ENCODE assay signal across 18 mouse cellular contexts in the genomic region with DNA sequence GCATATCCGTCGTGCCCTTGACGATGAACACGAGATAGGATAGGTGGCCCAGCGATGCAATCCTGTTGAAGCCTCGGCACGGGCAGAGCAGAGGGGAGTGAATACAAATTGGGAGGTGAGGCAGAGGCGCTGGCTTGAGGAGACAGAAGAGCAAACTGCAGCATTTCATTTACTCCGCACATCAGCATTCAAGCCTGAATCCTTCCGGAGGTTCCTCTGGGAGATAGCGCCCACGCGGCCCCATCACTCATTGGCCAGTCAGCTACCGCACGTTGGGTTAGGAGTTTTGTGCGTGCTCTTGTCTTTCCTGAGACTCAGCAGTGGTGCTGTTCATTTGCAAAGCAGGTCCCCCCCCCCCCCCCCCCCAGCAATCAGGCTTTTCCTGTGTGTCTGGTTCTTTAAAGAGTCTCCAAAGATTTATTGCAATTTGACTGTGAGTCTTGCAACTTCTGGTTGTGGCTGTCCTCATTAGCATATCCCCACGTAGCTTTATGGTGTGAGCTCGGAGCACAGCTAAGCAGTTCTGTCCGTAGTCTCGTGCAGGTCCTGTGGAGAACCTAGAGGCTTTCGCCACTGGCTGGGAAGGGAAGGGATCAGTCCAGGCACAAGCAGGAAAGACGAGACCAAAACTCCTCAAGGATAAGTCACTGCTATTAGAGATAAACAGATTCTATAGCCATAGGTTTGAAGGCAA.
DNase-seq lines count a peak whose midpoint lies in the region; ATAC-seq lines count a peak whose summit lies in the region.
"Had no signal": no experiment of that assay in that cellular context is flagged by ENCODE, and none has a peak within 500 bp of the region (broad histone marks: within the 10 kb centered on the region; RNA-seq: fewer than 3 reads in every experiment).

No protein-coding gene starts in this region.

- no peaks in the 10 kb centered on the region for H3K36me3 ChIP-seq in heart, embryonic 11.5 days (ENCODE audit: control insufficient read depth, insufficient read depth, low read length)
- no peaks in the 10 kb centered on the region for H3K36me3 ChIP-seq in neural tube, embryonic 11.5 days (ENCODE audit: control insufficient read depth, insufficient read depth, low read length)
- no peaks in the 10 kb centered on the region for H3K36me3 ChIP-seq in forebrain, embryonic 11.5 days (ENCODE audit: control insufficient read depth, insufficient read depth, low read length)
- H3K36me3 ChIP-seq: embryonic facial prominence, embryonic 15.5 days; forebrain, embryonic 10.5 days had no signal

- H3K4me2 ChIP-seq in heart, embryonic 11.5 days = no peak overlapping the region
- H3K4me2 ChIP-seq in neural tube, embryonic 11.5 days (ENCODE audit: low read depth) = peak overlapping the region; percentile 20; the same call in 1 of the 2 replicates
- no peak overlapping the region for H3K4me2 ChIP-seq in forebrain, embryonic 11.5 days (ENCODE audit: low read depth, low read length, severe bottlenecking)
- H3K4me2 ChIP-seq: embryonic facial prominence, embryonic 15.5 days had no signal

- H3K4me1 ChIP-seq in heart, embryonic 11.5 days (ENCODE audit: control insufficient read depth, insufficient read depth, low read length) = no peaks in the 10 kb centered on the region
- no peaks in the 10 kb centered on the region for H3K4me1 ChIP-seq in neural tube, embryonic 11.5 days (ENCODE audit: control insufficient read depth, insufficient read depth, low read length)
- H3K4me1 ChIP-seq in forebrain, embryonic 11.5 days (replicated peaks; ENCODE audit: control insufficient read depth, insufficient read depth, low read length) = no peaks in the 10 kb centered on the region
- H3K4me1 ChIP-seq: embryonic facial prominence, embryonic 15.5 days; forebrain, embryonic 10.5 days had no signal

- no peak overlapping the region for H3K27ac ChIP-seq in heart, embryonic 11.5 days (ENCODE audit: low read depth, low read length)
- no peak overlapping the region for H3K27ac ChIP-seq in neural tube, embryonic 11.5 days (ENCODE audit: low read depth, low read length)
- no peak overlapping the region for H3K27ac ChIP-seq in forebrain, embryonic 11.5 days (ENCODE audit: low read depth, low read length)
- H3K27ac ChIP-seq: embryonic facial prominence, embryonic 15.5 days; forebrain, embryonic 10.5 days; left cerebral cortex, adult 2 months had no signal

- peak; percentile 73 for DNase-seq in heart, adult 11 months
- peak; percentile 37 for DNase-seq in neural tube, embryonic 11.5 days (ENCODE audit: low spot score)
- DNase-seq in neural tube, embryonic 10.5 days (ENCODE audit: extremely low spot score, low spot score) = no peak
- DNase-seq in mesoderm, embryonic 11.5 days (ENCODE audit: low read depth, low spot score) = peak; percentile 21
- no peak for DNase-seq in forebrain, embryonic 11.5 days (ENCODE audit: low spot score)
- DNase-seq in kidney, postnatal 14 days = no peak
- no peak for DNase-seq in right cerebral cortex, adult 18-20 months
- DNase-seq: adrenal gland, postnatal 10 days; cerebellum, adult 18-20 months; gastrocnemius, postnatal 25 days; heart, postnatal 36 days; kidney, adult 11 months; kidney, postnatal 25 days; lung, postnatal 36 days had no signal

- ATAC-seq in heart, embryonic 11.5 days (replicated peaks; ENCODE audit: insufficient number of reproducible peaks, low FRiP score, low TSS enrichment) = no peak
- ATAC-seq in neural tube, embryonic 11.5 days (ENCODE audit: insufficient read depth, low FRiP score, low TSS enrichment) = peak; percentile 84
- ATAC-seq in forebrain, embryonic 11.5 days (replicated peaks; ENCODE audit: low FRiP score) = no peak

- H3K9ac ChIP-seq in heart, embryonic 11.5 days (ENCODE audit: low read depth, low read length) = no peak overlapping the region
- H3K9ac ChIP-seq in neural tube, embryonic 11.5 days (ENCODE audit: low read length) = no peak overlapping the region
- no peak overlapping the region for H3K9ac ChIP-seq in forebrain, embryonic 11.5 days (ENCODE audit: low read length)
- H3K9ac ChIP-seq: embryonic facial prominence, embryonic 15.5 days had no signal

- WGBS in heart, embryonic 11.5 days (ENCODE audit: insufficient replicate concordance) = 67% methylated on average over 22 of the region's 22 CpGs
- 52% methylated on average over 22 of the region's 22 CpGs for WGBS in neural tube, embryonic 11.5 days
- WGBS in forebrain, embryonic 11.5 days = 74% methylated on average over 22 of the region's 22 CpGs

- no peaks in the 10 kb centered on the region for H3K27me3 ChIP-seq in heart, embryonic 11.5 days (ENCODE audit: control insufficient read depth, insufficient read depth, low read length)
- no peaks in the 10 kb centered on the region for H3K27me3 ChIP-seq in neural tube, embryonic 11.5 days (ENCODE audit: control insufficient read depth, insufficient read depth, low read length)
- H3K27me3 ChIP-seq in forebrain, embryonic 11.5 days (ENCODE audit: control insufficient read depth, insufficient read depth, low read length) = no peaks in the 10 kb centered on the region
- H3K27me3 ChIP-seq: embryonic facial prominence, embryonic 15.5 days had no signal

- no peaks in the 10 kb centered on the region for H3K9me3 ChIP-seq in heart, embryonic 11.5 days (replicated peaks; ENCODE audit: control insufficient read depth, low read length)
- H3K9me3 ChIP-seq in neural tube, embryonic 11.5 days (ENCODE audit: control insufficient read depth, low read length) = no peaks in the 10 kb centered on the region
- no peaks in the 10 kb centered on the region for H3K9me3 ChIP-seq in forebrain, embryonic 11.5 days (ENCODE audit: control insufficient read depth, low read length)
- H3K9me3 ChIP-seq: embryonic facial prominence, embryonic 15.5 days; forebrain, embryonic 10.5 days had no signal

- no peak overlapping the region for H3K4me3 ChIP-seq in heart, embryonic 11.5 days (ENCODE audit: low read depth, low read length)
- no peak overlapping the region for H3K4me3 ChIP-seq in neural tube, embryonic 11.5 days (ENCODE audit: low read depth, low read length)
- H3K4me3 ChIP-seq in forebrain, embryonic 11.5 days (ENCODE audit: low read depth, low read length) = no peak overlapping the region
- H3K4me3 ChIP-seq: embryonic facial prominence, embryonic 15.5 days; forebrain, embryonic 10.5 days; left cerebral cortex, adult 2 months had no signal

Comparison
In these comparisons a context has a peak if more than half of its experiments do, and no peak if none do; other contexts are left out.
1. DNase-seq: peak in heart, adult 11 months (single experiment), neural tube, embryonic 11.5 days (single experiment) and mesoderm, embryonic 11.5 days (single experiment); none in neural tube, embryonic 10.5 days (single experiment), forebrain, embryonic 11.5 days (single experiment), kidney, postnatal 14 days (single experiment) and right cerebral cortex, adult 18-20 months (single experiment).